Mouse (Mus musculus): Measurements from ENCODE around the gene Olfr311.
A peak's percentile ranks its signal among the peaks of the same experiment; 100 is the strongest.

GRCm38 (mm10) chr11:58867039-58867953, 28.2 kb downstream of the Olfr311 start, which contains the start of gene 2810021J22Rik:
- TF ChIP-seq CTCF (IDR thresholded peaks at IDR 0.05) (peak; percentile 38), EP300 (IDR thresholded peaks at IDR 0.05) (no peak)
